Mouse (Mus musculus): ENCODE measurements around the gene Coq10b.

- TF ChIP-seq TAL1 (IDR thresholded peaks at IDR 0.05; ENCODE audit: low read length) (no peak), GATA1 (IDR thresholded peaks at IDR 0.05; ENCODE audit: low read length) (peak; percentile 58)
Measured at GRCm38 (mm10) chr1:55089498-55090064, 37.0 kb downstream of the Coq10b start.
